Mouse (Mus musculus) bone marrow macrophage, adult 2 months (primary cell): ENCODE measurements around the gene Pex13. TPM values are rescaled to one million over a fixed set of nuclear protein-coding genes. Genes with fewer than 3 reads are reported as not detected.
A peak's percentile ranks its signal among the peaks of the same experiment; 100 is the strongest.
"Not testable (repeated sequence)": the region's sequence is repeated elsewhere in the genome, so short reads cannot be mapped to it uniquely, and the experiment has no call there.

ENCODE experiments used
- H3K27ac ChIP-seq: 2 replicates; pipeline ENCODE4 v1.5.1; 2012; ENCODE audit warnings: low read depth, low read length; ENCODE audit not compliant: insufficient read depth
- H3K4me1 ChIP-seq: 2 replicates; pipeline ENCODE4 v1.6.1; 2012; ENCODE audit warnings: low read length; ENCODE audit not compliant: control insufficient read depth, insufficient read depth
- H3K4me3 ChIP-seq: 2 replicates; pipeline ENCODE4 v1.5.1; 2012; ENCODE audit warnings: mild to moderate bottlenecking, low read length, moderate library complexity; ENCODE audit not compliant: insufficient read depth
- CTCF ChIP-seq: IDR thresholded peaks from 2 replicates; pipeline ENCODE4 v1.5.1; 2012; ENCODE audit warnings: low read depth, mild to moderate bottlenecking, low read length, moderate library complexity
- POLR2A ChIP-seq: IDR thresholded peaks from 2 replicates; pipeline ENCODE4 v1.6.1; 2012; ENCODE audit warnings: mild to moderate bottlenecking, low read depth, low read length, borderline replicate concordance
- polyA plus RNA-seq: library from polyadenylated mRNA; stranded (reverse); fragments of >200 nt; gene quantifications from 2 replicates; pipeline ENCODE4 v1.2.4, GENCODE M21; 2012; ENCODE audit not compliant: missing spikeins, insufficient read depth, insufficient read length

Gene Pex13
- polyA plus RNA-seq, 1 experiment: 28.6 TPM

DNA sequence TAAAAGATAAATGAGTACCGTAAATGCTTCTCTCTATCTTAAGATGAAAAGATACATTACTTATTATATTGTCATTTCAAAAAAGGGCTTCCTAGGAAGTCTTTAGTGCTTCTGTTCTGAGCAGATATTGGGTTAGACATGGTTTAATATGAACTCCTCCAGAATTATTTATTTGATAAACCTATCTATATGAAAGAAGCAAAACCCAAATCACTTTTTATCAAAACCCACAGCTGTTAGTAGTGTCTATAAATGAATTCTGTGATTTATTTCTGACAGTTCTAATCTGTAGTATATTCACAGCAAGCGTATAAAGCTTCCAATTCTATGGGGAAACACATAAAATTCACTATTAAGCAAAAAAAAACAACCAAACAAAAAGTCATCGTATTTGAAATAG is 17.9 kb downstream of the Pex13 start:
- TF ChIP-seq CTCF (no peak), POLR2A (no peak)
- no peak overlapping the region for H3K27ac ChIP-seq
- H3K4me3 ChIP-seq: no peak overlapping the region
- H3K4me1 ChIP-seq: no peaks in the 10 kb centered on the region

DNA sequence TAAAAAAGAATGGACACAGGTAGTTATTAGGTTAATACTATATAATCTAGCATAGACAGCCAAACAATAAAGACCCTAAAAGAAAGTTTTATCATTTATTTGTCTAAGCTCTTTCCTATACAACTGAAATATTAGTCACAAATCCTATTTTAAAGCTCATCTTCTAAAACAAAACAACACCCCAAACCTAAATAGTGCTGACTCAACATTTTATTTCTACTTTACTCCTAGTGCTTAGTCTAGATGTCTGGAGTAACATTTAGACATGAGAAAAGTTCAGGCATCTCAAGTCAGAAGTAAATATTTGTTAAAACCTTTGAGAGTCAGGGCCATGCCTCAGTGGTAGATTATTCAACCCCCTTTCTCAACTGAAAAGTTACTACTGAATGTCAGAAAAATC is 18.3 kb downstream of the Pex13 start:
- Histone ChIP-seq H3K4me1 (no peaks in the 10 kb centered on the region), H3K27ac (no peak overlapping the region), H3K4me3 (no peak overlapping the region)
- no peak for TF ChIP-seq CTCF
- TF ChIP-seq POLR2A: no peak

DNA sequence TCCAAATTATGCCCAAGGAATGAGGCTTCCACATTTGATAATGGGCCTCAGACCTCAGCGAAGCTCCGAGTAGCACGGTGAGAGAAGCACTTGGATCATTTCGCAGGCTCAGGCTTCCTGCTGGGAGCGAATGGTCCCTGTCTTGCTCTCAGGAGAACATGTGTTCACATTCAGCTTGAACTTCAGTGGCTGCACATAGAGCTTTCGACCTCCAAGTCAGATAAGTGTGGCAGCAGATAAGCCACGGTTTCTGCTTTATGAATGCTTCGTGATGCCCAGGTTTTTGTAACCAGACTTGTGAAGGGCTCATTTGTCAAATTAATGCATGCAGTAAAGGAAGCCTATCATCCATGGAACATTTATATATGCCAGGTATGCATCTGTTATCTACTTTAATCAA is 31.2 kb downstream of the Pex13 start:
- H3K4me1 ChIP-seq: 0 out of 2 replicates have a peak, but pooled peaks cover 3% of the 10 kb centered on the region
- H3K4me3 ChIP-seq: no peak overlapping the region
- H3K27ac ChIP-seq: no peak overlapping the region
- TF ChIP-seq CTCF (no peak), POLR2A (no peak)

DNA sequence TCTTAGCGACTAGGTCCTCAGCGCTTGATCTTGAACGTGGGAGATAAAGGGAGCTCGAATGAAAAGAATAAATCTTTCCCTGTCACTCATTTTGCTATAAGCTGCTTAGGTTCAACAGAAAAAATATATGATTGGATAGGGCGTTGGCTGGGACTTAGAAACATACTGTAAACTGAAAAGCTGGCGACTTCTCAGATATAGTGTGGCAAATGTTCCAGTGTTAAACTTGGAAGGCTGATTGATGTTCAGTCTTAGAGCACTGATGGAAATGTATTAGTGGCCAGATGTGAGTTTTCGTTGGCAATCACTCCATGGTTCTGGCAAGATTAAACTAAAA is 31.9 kb downstream of the Pex13 start:
- Histone ChIP-seq H3K27ac (no peak overlapping the region), H3K4me3 (peak overlapping the region; percentile 26), H3K4me1 (0 out of 2 replicates have a peak, but pooled peaks cover 3% of the 10 kb centered on the region)
- TF ChIP-seq POLR2A (no peak), CTCF (no peak)

DNA sequence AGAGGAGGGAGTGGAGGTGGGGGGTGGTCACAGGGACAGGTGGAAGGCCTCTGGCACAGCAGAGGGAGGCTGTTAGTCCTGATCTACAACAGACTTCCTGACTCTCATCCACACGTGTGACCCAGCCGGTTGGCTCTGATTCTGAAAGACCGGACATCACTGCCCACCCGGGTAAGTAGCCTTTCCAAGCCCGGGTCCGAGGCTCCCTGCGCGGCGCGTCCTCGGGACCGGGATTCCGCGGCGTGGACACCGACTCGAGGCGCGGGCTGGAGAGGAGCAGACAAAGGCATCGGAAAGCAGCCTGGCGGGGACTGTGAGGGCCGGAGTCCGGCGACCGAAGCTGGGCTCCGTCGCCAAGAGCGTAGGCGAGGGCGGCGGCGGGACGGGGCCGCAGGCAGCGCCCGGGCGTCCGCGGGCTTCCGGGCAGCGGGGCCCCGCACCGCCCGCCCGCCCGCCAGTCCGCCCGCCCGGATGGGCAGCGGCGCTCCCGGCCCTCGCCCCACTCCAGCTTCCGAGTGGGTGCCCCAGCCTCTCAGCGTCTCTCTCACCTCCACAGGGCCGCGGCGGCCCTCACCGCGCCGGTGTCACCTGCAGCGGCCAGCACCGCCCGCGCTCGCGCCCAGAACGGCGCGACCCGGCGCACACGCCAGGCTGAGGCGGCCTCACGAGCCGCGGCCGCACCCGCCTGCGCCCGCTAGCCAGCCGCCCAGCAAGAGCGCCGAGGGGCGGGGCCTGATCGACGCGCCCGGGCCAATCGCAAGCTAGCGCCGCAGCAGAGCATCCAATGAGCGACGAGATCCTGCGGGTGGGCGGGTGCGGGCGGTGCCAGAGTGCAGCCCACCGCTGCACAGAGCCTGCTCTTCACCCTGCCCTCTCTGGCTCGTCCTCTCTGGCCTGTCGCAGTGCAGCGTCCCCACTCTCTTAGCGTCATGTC is 32.5 kb downstream of the Pex13 start, which contains the start of gene 0610010F05Rik:
0610010F05Rik (minus strand) TSS at position 695 of the 934 bp plus-strand sequence.
- H3K4me1 ChIP-seq: 0 out of 2 replicates have a peak, but pooled peaks cover 3% of the 10 kb centered on the region
- TF ChIP-seq POLR2A (peak; percentile 52; the same call in 1 of the 2 replicates), CTCF (no peak)
- H3K27ac ChIP-seq: peak within 1 kb of the TSS; percentile 39; the same call in 1 of the 2 replicates
- peak within 1 kb of the TSS; percentile 82 for H3K4me3 ChIP-seq

DNA sequence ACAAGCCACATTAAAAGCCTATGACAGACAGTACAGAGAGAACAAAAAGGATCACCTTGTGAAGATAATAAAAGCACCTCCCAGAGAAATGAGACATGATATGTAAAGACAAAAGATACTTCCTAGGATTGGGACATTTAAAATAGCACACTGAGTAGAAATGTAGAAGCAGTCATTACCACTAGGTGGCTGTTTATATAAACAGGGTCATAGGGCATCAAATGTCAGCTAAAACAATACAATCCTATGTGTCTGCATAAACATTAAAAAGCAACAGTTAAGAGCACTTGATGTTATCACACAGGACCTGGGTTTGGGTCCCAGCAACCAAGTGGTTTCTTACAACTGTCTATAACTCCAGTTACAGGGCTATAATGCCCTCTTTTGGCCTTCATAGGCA is 35.1 kb downstream of the Pex13 start:
- Histone ChIP-seq H3K27ac (no peak overlapping the region), H3K4me3 (no peak overlapping the region), H3K4me1 (0 out of 2 replicates have a peak, but pooled peaks cover 3% of the 10 kb centered on the region)
- TF ChIP-seq POLR2A (no peak), CTCF (no peak)

DNA sequence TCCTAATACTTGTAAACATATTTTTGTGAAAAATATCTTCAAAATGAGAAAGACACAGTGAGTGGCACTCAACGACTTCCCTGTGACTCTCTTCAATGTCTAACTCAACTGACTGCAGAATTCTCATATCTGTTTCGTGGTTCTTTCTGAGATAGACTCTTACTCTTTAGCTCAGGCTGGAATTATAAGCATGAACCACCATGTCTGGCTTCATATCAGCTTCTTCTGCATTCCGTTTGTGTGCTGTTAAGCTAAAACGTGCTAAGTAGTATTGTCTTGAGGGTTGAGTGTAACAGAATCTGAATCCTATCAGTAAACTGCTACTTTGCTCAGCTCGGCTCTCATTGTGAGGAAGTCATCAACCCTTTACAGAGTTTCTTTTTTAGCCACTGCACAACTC is 46.8 kb downstream of the Pex13 start:
- H3K4me3 ChIP-seq: no peak overlapping the region
- no peaks in the 10 kb centered on the region for H3K4me1 ChIP-seq
- H3K27ac ChIP-seq: no peak overlapping the region
- TF ChIP-seq CTCF: no peak
- no peak for TF ChIP-seq POLR2A

DNA sequence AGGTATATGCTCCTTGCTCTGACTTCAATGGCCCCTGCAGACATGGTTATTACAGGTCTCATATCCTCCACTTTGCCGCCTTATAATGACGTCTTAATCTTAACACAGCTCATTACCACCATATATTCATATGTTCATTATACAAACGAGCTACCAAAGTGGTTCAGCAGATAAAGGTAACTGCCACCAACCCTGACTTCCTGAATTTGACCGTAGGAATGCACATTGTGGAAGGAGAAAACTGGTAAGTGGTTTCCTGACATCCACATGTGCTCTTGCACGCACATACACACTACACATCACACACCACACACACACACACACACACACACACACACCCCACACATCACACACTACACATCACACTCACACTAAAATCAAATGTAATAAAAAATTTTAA is 51.2 kb downstream of the Pex13 start:
- TF ChIP-seq POLR2A (no peak), CTCF (no peak)

DNA sequence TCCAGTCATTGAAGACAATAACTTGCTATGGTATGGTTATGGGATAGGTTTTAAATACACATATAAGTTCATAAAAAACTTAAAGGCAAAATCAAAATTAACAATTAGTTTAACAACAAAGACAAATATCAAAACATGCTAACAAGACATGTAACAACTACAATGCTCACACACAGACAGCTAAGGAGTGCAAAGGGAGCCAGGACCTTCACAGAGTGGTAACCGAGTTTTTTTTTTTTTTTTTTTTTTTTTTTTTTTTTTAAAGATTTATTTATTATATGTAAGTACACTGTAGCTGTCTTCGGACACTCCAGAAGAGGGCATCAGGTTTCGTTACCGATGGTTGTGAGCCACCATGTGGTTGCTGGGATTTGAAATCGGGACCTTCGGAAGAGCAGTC is 58.5 kb downstream of the Pex13 start:
- not testable (repeated sequence) for H3K27ac ChIP-seq, H3K4me3 ChIP-seq, H3K4me1 ChIP-seq

More for the DNA sequence above, 51.2 kb downstream of the Pex13 start:
- H3K4me1 ChIP-seq: no peaks in the 10 kb centered on the region
- H3K27ac ChIP-seq: no peak overlapping the region
- H3K4me3 ChIP-seq: no peak overlapping the region

Other genes with a start within 250 kb of the Pex13 start
- 34.7 and 34.9 TPM in 2 replicates for gene Ahsa2, start 167.9 kb downstream of the Pex13 start, polyA plus RNA-seq
- gene 1700093K21Rik, start 144.8 kb downstream of the Pex13 start, polyA plus RNA-seq: 0.87 and 1.1 TPM in 2 replicates
- 10.8 and 14.9 TPM in 2 replicates for gene 0610010F05Rik, start 32.3 kb downstream of the Pex13 start, polyA plus RNA-seq
- gene Pus10, start 285 bp downstream of the Pex13 start, polyA plus RNA-seq: 15.6 and 16.6 TPM in 2 replicates
- gene Rel, start 105.0 kb upstream of the Pex13 start, polyA plus RNA-seq: 26.6 and 26.7 TPM in 2 replicates
- 9.9 and 10.4 TPM in 2 replicates for gene Papolg, start 229.3 kb upstream of the Pex13 start, polyA plus RNA-seq